Mouse (Mus musculus) neural tube, embryonic 14.5 days (tissue): ENCODE measurements around the gene Gm49510. TPM values are rescaled to one million over a fixed set of nuclear protein-coding genes. Genes with fewer than 3 reads are reported as not detected.

ENCODE experiments used
- ATAC-seq: fragments of 200-750 bp; cut with Nextera tagmentation; 2 replicates; pipeline ENCODE4 v1.8.0; 2017; ENCODE audit warnings: low read depth, mild to moderate bottlenecking, moderate TSS enrichment, moderate library complexity
- H3K27ac ChIP-seq: fragments of 300-500 bp; sonication (generic); 2 replicates; pipeline ENCODE4 v1.5.1; 2014; ENCODE audit warnings: low read depth, mild to moderate bottlenecking, control low read depth, low read length, moderate library complexity, mixed read lengths
- H3K27me3 ChIP-seq: fragments of 300-500 bp; sonication (generic); 2 replicates; pipeline ENCODE4 v1.6.1; 2014; ENCODE audit warnings: low read length; ENCODE audit not compliant: control insufficient read depth, insufficient read depth
- H3K36me3 ChIP-seq: fragments of 300-500 bp; sonication (generic); 2 replicates; pipeline ENCODE4 v1.6.1; 2014; ENCODE audit warnings: low read length, mixed read lengths; ENCODE audit not compliant: control insufficient read depth, insufficient read depth
- H3K4me1 ChIP-seq: fragments of 300-500 bp; sonication (generic); 2 replicates; pipeline ENCODE4 v1.6.1; 2014; ENCODE audit warnings: low read length; ENCODE audit not compliant: control insufficient read depth, insufficient read depth
- H3K4me2 ChIP-seq: fragments of 300-500 bp; sonication (generic); 2 replicates; pipeline ENCODE4 v1.6.1; 2014; ENCODE audit warnings: mild to moderate bottlenecking, low read depth, low read length, control low read depth
- H3K4me3 ChIP-seq: fragments of 300-500 bp; sonication (generic); 2 replicates; pipeline ENCODE4 v1.5.1; 2014; ENCODE audit warnings: low read depth, low read length, control low read depth, mixed read lengths
- H3K9ac ChIP-seq: fragments of 300-500 bp; sonication (generic); replicated peaks from 2 replicates; pipeline ENCODE4 v1.6.1; 2014; ENCODE audit warnings: low read depth, mild to moderate bottlenecking, control low read depth, low read length, mixed read lengths
- H3K9me3 ChIP-seq: fragments of 300-500 bp; sonication (generic); 2 replicates; pipeline ENCODE4 v1.6.1; 2016; ENCODE audit warnings: low read length; ENCODE audit not compliant: control insufficient read depth
- WGBS: fragments of 180-500 bp; shearing (Covaris S2); extraction: QIAGEN DNeasy Blood & Tissue Kit; methylation state at CpG from one replicate; pipeline ENCODE4 v1.1.7; 2014; 5-methylcytosine and 5-hydroxymethylcytosine counted together
- polyA plus RNA-seq: library from polyadenylated mRNA; unstranded; fragments of >200 nt; fragmentation: Nextera tagmentation; extraction: Ambion mirVana; gene quantifications from 2 replicates; pipeline ENCODE4 v1.2.1, GENCODE M21; 2014

Gm49510 gene
- polyA plus RNA-seq, 1 experiment from 2014 or later = 0.21 TPM

GRCm38 (mm10) chr15:78894726-78895125 lies 4.7 kb upstream of the Gm49510 start:
- 0 out of 2 replicates have a peak overlapping the region, but pooled peaks have one; percentile 10 for H3K27ac ChIP-seq
- ATAC-seq = no peak
- WGBS = 79% methylated on average over 13 of the region's 13 CpGs

GRCm38 (mm10) chr15:78895741-78896140 lies 3.7 kb upstream of the Gm49510 start:
- 93% methylated on average over 2 of the region's 2 CpGs for WGBS

More at GRCm38 (mm10) chr15:78894726-78895125, 4.7 kb upstream of the Gm49510 start:
- H3K4me2 ChIP-seq = no peak overlapping the region
- no peak overlapping the region for H3K4me3 ChIP-seq
- no peak overlapping the region for H3K9ac ChIP-seq
- H3K36me3 ChIP-seq = peaks cover 34% of the 10 kb centered on the region
- H3K9me3 ChIP-seq = no peaks in the 10 kb centered on the region
- no peaks in the 10 kb centered on the region for H3K27me3 ChIP-seq
- H3K4me1 ChIP-seq = no peaks in the 10 kb centered on the region

GRCm38 (mm10) chr15:78896149-78896548 lies 3.3 kb upstream of the Gm49510 start:
- no peak for ATAC-seq
- Histone ChIP-seq H3K9ac (no peak overlapping the region), H3K36me3 (peaks cover 28% of the 10 kb centered on the region), H3K27ac (no peak overlapping the region), H3K9me3 (no peaks in the 10 kb centered on the region), H3K4me3 (no peak overlapping the region), H3K4me2 (no peak overlapping the region), H3K4me1 (peaks cover 5% of the 10 kb centered on the region), H3K27me3 (0 out of 2 replicates have a peak, but pooled peaks cover 2% of the 10 kb centered on the region)
- 73% methylated on average over 3 of the region's 3 CpGs for WGBS

More at GRCm38 (mm10) chr15:78895741-78896140, 3.7 kb upstream of the Gm49510 start:
- H3K27me3 ChIP-seq = 0 out of 2 replicates have a peak, but pooled peaks cover 1% of the 10 kb centered on the region
- no peak overlapping the region for H3K4me2 ChIP-seq
- no peak overlapping the region for H3K27ac ChIP-seq
- H3K36me3 ChIP-seq = peaks cover 32% of the 10 kb centered on the region
- H3K9me3 ChIP-seq = no peaks in the 10 kb centered on the region
- H3K4me1 ChIP-seq = peaks cover 5% of the 10 kb centered on the region
- H3K4me3 ChIP-seq = no peak overlapping the region
- H3K9ac ChIP-seq = no peak overlapping the region
- ATAC-seq = no peak

- Histone ChIP-seq H3K27ac (no peak overlapping the region), H3K4me1 (peaks cover 5% of the 10 kb centered on the region), H3K4me2 (no peak overlapping the region), H3K4me3 (no peak overlapping the region), H3K9me3 (no peaks in the 10 kb centered on the region), H3K27me3 (0 out of 2 replicates have a peak, but pooled peaks cover 2% of the 10 kb centered on the region), H3K9ac (no peak overlapping the region), H3K36me3 (peaks cover 15% of the 10 kb centered on the region; the same call in 1 of the 2 replicates)
- WGBS = 95% methylated on average over 4 of the region's 4 CpGs
- ATAC-seq = no peak
These were observed 2.0 kb upstream of the Gm49510 start for GRCm38 (mm10) chr15:78897488-78897887.

- Histone ChIP-seq H3K4me2 (no peak overlapping the region), H3K4me1 (peaks cover 5% of the 10 kb centered on the region), H3K36me3 (0 out of 2 replicates have a peak, but pooled peaks cover 4% of the 10 kb centered on the region), H3K9ac (no peak overlapping the region), H3K9me3 (no peaks in the 10 kb centered on the region), H3K27me3 (0 out of 2 replicates have a peak, but pooled peaks cover 2% of the 10 kb centered on the region), H3K4me3 (no peak overlapping the region), H3K27ac (no peak overlapping the region)
- ATAC-seq = no peak
- 62% methylated on average over 6 of the region's 6 CpGs for WGBS
These were observed 913 bp upstream of the Gm49510 start for GRCm38 (mm10) chr15:78898507-78899001.

GRCm38 (mm10) chr15:78899740-78900584 lies 495 bp downstream of the Gm49510 start, which contains the start of gene Sh3bp1:
TSS of gene Sh3bp1 (plus strand) at chr15:78899768.
- Histone ChIP-seq H3K4me3 (peak within 1 kb of the TSS; percentile 29), H3K27me3 (0 out of 2 replicates have a peak, but pooled peaks cover 2% of the 10 kb centered on the region), H3K9me3 (no peaks in the 10 kb centered on the region), H3K4me2 (peak within 1 kb of the TSS; percentile 57), H3K36me3 (0 out of 2 replicates have a peak, but pooled peaks cover under 1% of the 10 kb centered on the region), H3K4me1 (peaks cover 5% of the 10 kb centered on the region), H3K27ac (no peak within 1 kb of the TSS), H3K9ac (peak within 1 kb of the TSS; percentile 53)
- WGBS = 2% methylated on average over 45 of the region's 47 CpGs
- ATAC-seq = no peak

- no peak overlapping the region for H3K27ac ChIP-seq
- peak overlapping the region; percentile 29 for H3K4me3 ChIP-seq
- ATAC-seq = no peak
- H3K4me2 ChIP-seq = peak overlapping the region; percentile 57
- H3K4me1 ChIP-seq = peaks cover 5% of the 10 kb centered on the region
- no peak overlapping the region; the same call in 1 of the 2 replicates for H3K9ac ChIP-seq
- no peaks in the 10 kb centered on the region for H3K9me3 ChIP-seq
- 23% methylated on average over 18 of the region's 18 CpGs for WGBS
- H3K27me3 ChIP-seq = 0 out of 2 replicates have a peak, but pooled peaks cover 2% of the 10 kb centered on the region
- no peaks in the 10 kb centered on the region for H3K36me3 ChIP-seq
These were observed 1.3 kb downstream of the Gm49510 start for GRCm38 (mm10) chr15:78900585-78901421.

- no peak overlapping the region for H3K4me2 ChIP-seq
- 40% methylated on average over 8 of the region's 8 CpGs for WGBS
- H3K4me1 ChIP-seq = peaks cover 5% of the 10 kb centered on the region
- H3K4me3 ChIP-seq = no peak overlapping the region
- H3K27me3 ChIP-seq = 0 out of 2 replicates have a peak, but pooled peaks cover 2% of the 10 kb centered on the region
- H3K9me3 ChIP-seq = no peaks in the 10 kb centered on the region
- no peak overlapping the region for H3K27ac ChIP-seq
- no peaks in the 10 kb centered on the region for H3K36me3 ChIP-seq
- H3K9ac ChIP-seq = no peak overlapping the region
- ATAC-seq = no peak
These were observed 1.9 kb downstream of the Gm49510 start for GRCm38 (mm10) chr15:78901422-78901789.
